Mouse (Mus musculus) fat pad, adult 2 months (tissue): ENCODE measurements around the gene Bsx.

Source experiments
- DNase-seq: peaks from one replicate; pipeline ENCODE4 v3.0.0-alpha.2; 2011; ENCODE audit warnings: low read depth, low spot score; ENCODE audit errors: extremely low read depth

The Bsx gene

DNA sequence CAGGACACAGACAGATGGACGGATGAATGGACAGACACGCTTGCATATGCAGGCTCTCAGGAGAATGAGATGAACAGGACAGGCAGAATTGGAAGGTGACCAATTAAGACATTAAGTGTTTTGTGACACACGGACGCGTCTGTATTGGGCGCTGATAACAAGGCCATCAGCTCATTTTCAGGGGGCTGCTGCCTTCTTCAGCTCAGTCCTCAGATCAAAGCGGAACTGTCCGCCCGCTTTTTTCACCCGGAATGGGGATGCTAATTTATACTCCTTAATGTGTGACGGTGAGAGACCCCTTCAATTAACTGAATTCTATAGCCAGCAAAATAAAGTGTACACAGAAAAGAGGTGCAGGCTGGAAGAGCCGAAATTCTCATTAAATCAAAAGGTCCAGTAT, 15.5 kb downstream of the Bsx start:
- no peak for DNase-seq

GRCm38 (mm10) chr9:40892456-40892855, 18.5 kb downstream of the Bsx start:
- no peak for DNase-seq

- DNase-seq = no peak
Observed at GRCm38 (mm10) chr9:40907413-40907812, 33.5 kb downstream of the Bsx start.

DNA sequence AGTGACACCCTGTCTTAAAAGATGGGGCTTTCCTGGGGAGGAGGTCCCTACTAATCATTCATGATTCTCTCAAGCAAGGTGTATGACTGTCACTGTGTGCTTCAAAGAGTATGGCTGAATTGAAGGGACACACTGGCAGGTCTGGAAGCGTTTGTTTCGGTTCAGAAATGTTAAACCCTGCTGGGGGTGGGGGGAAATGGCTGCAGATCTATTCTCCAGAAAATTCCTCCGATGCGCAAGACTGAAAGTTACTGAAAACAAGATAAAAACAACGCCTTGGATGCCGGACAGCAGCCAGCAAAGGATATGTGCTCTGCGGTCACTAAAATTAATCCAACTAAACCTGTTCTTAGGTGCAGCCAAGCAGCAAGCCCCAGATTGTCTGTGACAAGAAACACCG, 34.5 kb downstream of the Bsx start:
- no peak for DNase-seq

GRCm38 (mm10) chr9:40908915-40909314, 35.0 kb downstream of the Bsx start:
- DNase-seq = no peak

DNA sequence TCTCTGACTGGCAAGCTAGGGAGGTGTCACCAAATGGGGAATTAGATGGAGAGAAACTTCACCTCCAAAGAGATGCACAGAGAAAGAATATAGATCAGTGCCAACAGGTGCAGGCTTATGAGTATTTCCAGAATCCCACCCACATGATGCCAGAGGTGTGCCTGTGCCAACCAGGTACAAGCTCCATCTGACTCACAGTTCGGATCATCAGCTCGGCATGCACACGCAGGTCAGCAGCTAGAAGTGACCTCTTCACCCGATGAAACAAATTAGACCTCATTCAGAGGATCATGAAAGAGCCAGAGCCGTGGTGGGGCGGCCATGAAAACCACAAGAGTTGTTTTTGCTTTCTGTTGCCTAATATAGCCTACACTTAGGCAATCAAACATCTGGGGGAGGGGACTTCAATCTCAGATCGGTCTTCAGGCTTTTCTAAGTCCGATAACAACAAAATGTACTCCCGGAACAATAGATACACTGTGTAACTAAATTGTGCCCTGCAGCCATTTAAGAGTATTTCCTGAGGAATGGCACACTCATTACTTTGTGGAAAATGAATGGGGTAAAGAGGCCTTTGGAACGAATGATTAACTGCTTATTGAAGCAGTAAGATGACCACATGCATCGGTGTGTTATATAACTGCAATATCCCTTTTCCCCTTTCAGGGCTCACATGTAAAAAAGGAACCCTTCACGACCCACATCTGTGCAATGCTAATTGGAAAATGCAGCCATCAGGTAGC, 44.1 kb downstream of the Bsx start:
- no peak for DNase-seq

DNA sequence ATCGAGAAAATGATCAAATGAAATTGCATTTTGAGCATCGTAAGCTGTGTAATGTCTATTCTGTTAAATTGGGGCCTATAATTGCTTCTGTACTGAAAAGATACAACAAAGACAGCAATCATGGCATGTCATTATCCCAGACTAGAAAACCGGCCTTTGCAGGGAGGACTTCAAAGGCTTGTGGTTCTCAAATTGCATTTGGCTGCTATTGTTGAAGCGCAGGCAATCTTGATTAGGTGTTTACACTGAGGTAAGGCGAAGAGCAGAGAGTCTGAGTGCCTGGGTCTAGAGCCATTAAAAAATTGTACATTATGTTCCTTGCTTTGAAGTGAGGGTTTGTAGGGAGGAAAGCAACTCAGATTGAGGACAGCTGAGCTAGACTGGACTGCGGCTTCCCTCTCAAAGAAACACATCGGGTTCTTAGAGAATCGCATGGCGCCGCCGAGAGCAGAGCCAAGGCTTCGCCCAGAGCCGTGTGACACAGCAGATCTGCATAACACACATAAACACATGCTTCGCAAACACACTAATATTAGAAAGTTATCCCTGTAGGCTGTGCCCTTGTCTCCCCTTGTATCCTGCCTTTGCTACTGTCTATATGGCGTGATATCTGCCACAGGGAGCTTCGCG, 53.5 kb downstream of the Bsx start:
- DNase-seq = no peak
